Mouse (Mus musculus): ENCODE data around the gene Mdm2. TPM values are rescaled to one million over a fixed set of nuclear protein-coding genes. Genes with fewer than 3 reads are reported as not detected.

Gene Mdm2
- total and polyA plus RNA-seq, 3 experiments, result 35.3 to 601 (median 42.2) TPM

- H3K9ac ChIP-seq (ENCODE audit: control insufficient read depth, low read depth, low read length, poor library complexity, severe bottlenecking), result no peak overlapping the region
- TF ChIP-seq CTCF (IDR thresholded peaks at IDR 0.05 in 2 of 3, conservative IDR thresholded peaks at IDR 0.05 in 1 of 3; ENCODE audit: control insufficient read depth in 1 of 3, insufficient read depth in 1 of 3, low read depth in 2 of 3, low read length in 3 of 3, poor library complexity in 1 of 3, severe bottlenecking in 1 of 3), result peak; percentile 62 to 68 (median 63)
- TF ChIP-seq MAX (IDR thresholded peaks at IDR 0.05; ENCODE audit: low read length), result no peak
- no peak for TF ChIP-seq NRF1 (IDR thresholded peaks at IDR 0.05; ENCODE audit: insufficient read depth, low read depth, low read length, poor library complexity, severe bottlenecking)
- TF ChIP-seq ZNF384 (IDR thresholded peaks at IDR 0.05; ENCODE audit: low read depth, low read length), result no peak
- TF ChIP-seq POLR2A (IDR thresholded peaks at IDR 0.05; ENCODE audit: control insufficient read depth in 1 of 2, insufficient read depth in 1 of 2, low read depth in 1 of 2, low read length in 2 of 2, poor library complexity in 1 of 2), result no peak
- no peak for TF ChIP-seq MXI1 (IDR thresholded peaks at IDR 0.05; ENCODE audit: low read depth, low read length)
- TF ChIP-seq POLR2AphosphoS2 (IDR thresholded peaks at IDR 0.05; ENCODE audit: low read length), result no peak
- peak; percentile 44; the same call in 1 of the 2 replicates for TF ChIP-seq SMC3 (IDR thresholded peaks at IDR 0.05; ENCODE audit: low read depth, low read length)
- no peak for TF ChIP-seq MEF2A (IDR thresholded peaks at IDR 0.05; ENCODE audit: extremely low read depth, insufficient replicate concordance, low read depth, low read length, poor library complexity, severe bottlenecking)
- peak; percentile 39 for TF ChIP-seq RAD21 (IDR thresholded peaks at IDR 0.05; ENCODE audit: low read depth, low read length)
- TF ChIP-seq ETS1 (IDR thresholded peaks at IDR 0.05; ENCODE audit: low read depth, low read length), result no peak
- TF ChIP-seq KAT2A (conservative IDR thresholded peaks at IDR 0.05; ENCODE audit: low read depth, low read length), result no peak
- TF ChIP-seq NELFE (IDR thresholded peaks at IDR 0.05; ENCODE audit: low read depth, low read length), result no peak
- TF ChIP-seq UBTF (IDR thresholded peaks at IDR 0.05; ENCODE audit: borderline replicate concordance, insufficient read depth, low read depth, low read length), result no peak
- no peak for TF ChIP-seq EP300 (IDR thresholded peaks at IDR 0.05; ENCODE audit: low read depth in 1 of 2, low read length in 2 of 2)
- no peak for TF ChIP-seq GABPA (IDR thresholded peaks at IDR 0.05; ENCODE audit: low read depth, low read length)
- no peaks in the 10 kb centered on the region for H3K4me1 ChIP-seq (ENCODE audit: control insufficient read depth in 1 of 2, insufficient read depth in 2 of 2, low read length in 2 of 2)
- no peaks in the 10 kb centered on the region for H3K79me2 ChIP-seq (ENCODE audit: control insufficient read depth, insufficient read depth, low read length, poor library complexity)
- H3K27me3 ChIP-seq (ENCODE audit: control insufficient read depth in 1 of 2, insufficient read depth in 2 of 2, low read length in 2 of 2), result no peaks in the 10 kb centered on the region
- H3K36me3 ChIP-seq (ENCODE audit: control insufficient read depth in 1 of 2, insufficient read depth in 2 of 2, low read length in 2 of 2), result peaks cover 0 to 18% of the 10 kb centered on the region in 2 experiments; a peak in 2 of 4 replicates
- no peak overlapping the region for H3K27ac ChIP-seq (ENCODE audit: control insufficient read depth, low read depth, low read length)
- H3K4me3 ChIP-seq (ENCODE audit: control insufficient read depth in 1 of 2, insufficient read depth in 1 of 2, low read depth in 2 of 2, low read length in 2 of 2), result no peak overlapping the region
- no peaks in the 10 kb centered on the region for H3K9me3 ChIP-seq (replicated peaks; ENCODE audit: insufficient read depth, low read length)
- DNase-seq (ENCODE audit: low read depth, low spot score), result peak; percentile 81
Observed at GRCm38 (mm10) chr10:117688204-117689151, 22.1 kb downstream of the Mdm2 start.

GRCm38 (mm10) chr10:117687577-117687976 is 23.0 kb downstream of the Mdm2 start:
- TF ChIP-seq TCF12 (IDR thresholded peaks at IDR 0.05; ENCODE audit: low read depth, low read length) (no peak), ELF1 (IDR thresholded peaks at IDR 0.05; ENCODE audit: low read depth, low read length) (no peak), POLR2AphosphoS2 (IDR thresholded peaks at IDR 0.05; ENCODE audit: low read length) (0 out of 2 replicates have a peak, but pooled peaks have one; percentile 36), NRF1 (IDR thresholded peaks at IDR 0.05; ENCODE audit: insufficient read depth, low read depth, low read length, poor library complexity, severe bottlenecking) (no peak), NELFE (IDR thresholded peaks at IDR 0.05; ENCODE audit: low read depth, low read length) (no peak), SMC3 (IDR thresholded peaks at IDR 0.05; ENCODE audit: low read depth, low read length) (no peak), MAX (IDR thresholded peaks at IDR 0.05; ENCODE audit: low read length) (no peak), USF2 (IDR thresholded peaks at IDR 0.05; ENCODE audit: borderline replicate concordance in 1 of 2, insufficient read depth in 1 of 2, low read depth in 1 of 2, low read length in 2 of 2) (no peak), GATA1 (IDR thresholded peaks at IDR 0.05; ENCODE audit: low read depth, low read length) (no peak)
- H3K27ac ChIP-seq (ENCODE audit: control insufficient read depth, low read depth, low read length), result no peak overlapping the region
- H3K4me3 ChIP-seq (ENCODE audit: control insufficient read depth in 1 of 2, insufficient read depth in 1 of 2, low read depth in 2 of 2, low read length in 2 of 2), result no peak overlapping the region
- H3K9me3 ChIP-seq (replicated peaks; ENCODE audit: insufficient read depth, low read length), result no peaks in the 10 kb centered on the region
- no peaks in the 10 kb centered on the region for H3K79me2 ChIP-seq (ENCODE audit: control insufficient read depth, insufficient read depth, low read length, poor library complexity)
- DNase-seq (ENCODE audit: low read depth, low spot score), result no peak
- H3K9ac ChIP-seq (ENCODE audit: control insufficient read depth, low read depth, low read length, poor library complexity, severe bottlenecking), result no peak overlapping the region
- H3K4me1 ChIP-seq (ENCODE audit: control insufficient read depth in 1 of 2, insufficient read depth in 2 of 2, low read length in 2 of 2), result no peaks in the 10 kb centered on the region
- H3K36me3 ChIP-seq (ENCODE audit: control insufficient read depth in 1 of 2, insufficient read depth in 2 of 2, low read length in 2 of 2), result peaks cover 0 to 13% of the 10 kb centered on the region in 2 experiments; a peak in 2 of 4 replicates
- H3K27me3 ChIP-seq (ENCODE audit: control insufficient read depth in 1 of 2, insufficient read depth in 2 of 2, low read length in 2 of 2), result no peaks in the 10 kb centered on the region
